Mouse (Mus musculus) stomach, embryonic 15.5 days (tissue): ENCODE data around the gene Poc1a. TPM values are rescaled to one million over a fixed set of nuclear protein-coding genes. Genes with fewer than 3 reads are reported as not detected.
A peak's percentile ranks its signal among the peaks of the same experiment; 100 is the strongest.

Source experiments
- ATAC-seq: fragments of 200-750 bp; cut with Nextera tagmentation; 2 replicates; pipeline ENCODE4 v1.8.0; 2017; ENCODE audit warnings: low read depth, moderate number of reproducible peaks, moderate TSS enrichment; ENCODE audit not compliant: insufficient read depth, low FRiP score
- H3K27ac ChIP-seq: fragments of 300-500 bp; sonication (generic); 2 replicates; pipeline ENCODE4 v1.5.1; 2015; ENCODE audit warnings: mild to moderate bottlenecking, inconsistent platforms
- H3K27me3 ChIP-seq: fragments of 300-500 bp; sonication (generic); replicated peaks from 2 replicates; pipeline ENCODE4 v1.6.1; 2015; ENCODE audit warnings: inconsistent platforms
- H3K36me3 ChIP-seq: fragments of 300-500 bp; sonication (generic); 2 replicates; pipeline ENCODE4 v1.6.1; 2015; ENCODE audit warnings: inconsistent platforms
- H3K4me1 ChIP-seq: fragments of 300-500 bp; sonication (generic); 2 replicates; pipeline ENCODE4 v1.6.1; 2015; ENCODE audit warnings: inconsistent platforms
- H3K4me2 ChIP-seq: fragments of 300-500 bp; sonication (generic); 2 replicates; pipeline ENCODE4 v1.6.1; 2015; ENCODE audit warnings: mild to moderate bottlenecking, inconsistent platforms
- H3K4me3 ChIP-seq: fragments of 300-500 bp; sonication (generic); replicated peaks from 2 replicates; pipeline ENCODE4 v1.5.1; 2015; ENCODE audit warnings: inconsistent platforms
- H3K9ac ChIP-seq: fragments of 300-500 bp; sonication (generic); 2 replicates; pipeline ENCODE4 v1.6.1; 2015; ENCODE audit warnings: inconsistent platforms
- H3K9me3 ChIP-seq: fragments of 300-500 bp; sonication (generic); 2 replicates; pipeline ENCODE4 v1.6.1; 2016; ENCODE audit warnings: inconsistent platforms
- WGBS: fragments of 180-500 bp; shearing (Covaris S2); methylation state at CpG from one replicate; pipeline ENCODE4 v1.1.7; 2015; 5-methylcytosine and 5-hydroxymethylcytosine counted together
- polyA plus RNA-seq: library from polyadenylated mRNA; unstranded; fragments of >200 nt; fragmentation: Nextera tagmentation; extraction: Ambion mirVana; gene quantifications from 2 replicates; pipeline ENCODE4 v1.2.1, GENCODE M21; 2015

Poc1a gene
- polyA plus RNA-seq, 1 experiment from 2014 or later = 24.7 TPM

DNA sequence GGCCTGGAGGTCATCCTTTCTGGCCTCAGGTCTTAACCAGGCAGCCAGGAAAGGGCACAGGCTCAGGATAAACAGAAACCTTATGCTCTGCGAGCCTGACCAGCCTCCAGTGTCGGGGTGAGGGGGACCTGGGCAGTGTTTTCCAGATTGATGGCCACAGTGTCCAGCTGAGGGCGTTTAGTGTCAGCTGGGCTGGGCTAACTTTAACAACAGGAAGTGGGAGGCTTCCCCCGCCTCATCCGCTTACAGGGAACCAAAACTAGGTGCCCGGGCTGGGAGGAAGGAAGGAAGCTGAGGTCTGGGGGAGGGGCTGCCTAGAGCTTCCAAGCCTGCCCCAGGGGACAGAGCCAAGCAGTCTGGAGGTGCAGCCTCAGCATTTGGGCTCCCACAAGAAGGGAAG is 90.9 kb downstream of the Poc1a start:
- no peaks in the 10 kb centered on the region for H3K9me3 ChIP-seq
- no peak overlapping the region for H3K9ac ChIP-seq
- ATAC-seq = no peak
- peak overlapping the region; percentile 100 for H3K4me2 ChIP-seq
- no peaks in the 10 kb centered on the region for H3K27me3 ChIP-seq
- 21% methylated on average over 6 of the region's 6 CpGs for WGBS
- peak overlapping the region; percentile 67 for H3K27ac ChIP-seq
- peak overlapping the region; percentile 25 for H3K4me3 ChIP-seq
- peaks cover 18% of the 10 kb centered on the region for H3K36me3 ChIP-seq
- H3K4me1 ChIP-seq = peaks cover 31% of the 10 kb centered on the region

DNA sequence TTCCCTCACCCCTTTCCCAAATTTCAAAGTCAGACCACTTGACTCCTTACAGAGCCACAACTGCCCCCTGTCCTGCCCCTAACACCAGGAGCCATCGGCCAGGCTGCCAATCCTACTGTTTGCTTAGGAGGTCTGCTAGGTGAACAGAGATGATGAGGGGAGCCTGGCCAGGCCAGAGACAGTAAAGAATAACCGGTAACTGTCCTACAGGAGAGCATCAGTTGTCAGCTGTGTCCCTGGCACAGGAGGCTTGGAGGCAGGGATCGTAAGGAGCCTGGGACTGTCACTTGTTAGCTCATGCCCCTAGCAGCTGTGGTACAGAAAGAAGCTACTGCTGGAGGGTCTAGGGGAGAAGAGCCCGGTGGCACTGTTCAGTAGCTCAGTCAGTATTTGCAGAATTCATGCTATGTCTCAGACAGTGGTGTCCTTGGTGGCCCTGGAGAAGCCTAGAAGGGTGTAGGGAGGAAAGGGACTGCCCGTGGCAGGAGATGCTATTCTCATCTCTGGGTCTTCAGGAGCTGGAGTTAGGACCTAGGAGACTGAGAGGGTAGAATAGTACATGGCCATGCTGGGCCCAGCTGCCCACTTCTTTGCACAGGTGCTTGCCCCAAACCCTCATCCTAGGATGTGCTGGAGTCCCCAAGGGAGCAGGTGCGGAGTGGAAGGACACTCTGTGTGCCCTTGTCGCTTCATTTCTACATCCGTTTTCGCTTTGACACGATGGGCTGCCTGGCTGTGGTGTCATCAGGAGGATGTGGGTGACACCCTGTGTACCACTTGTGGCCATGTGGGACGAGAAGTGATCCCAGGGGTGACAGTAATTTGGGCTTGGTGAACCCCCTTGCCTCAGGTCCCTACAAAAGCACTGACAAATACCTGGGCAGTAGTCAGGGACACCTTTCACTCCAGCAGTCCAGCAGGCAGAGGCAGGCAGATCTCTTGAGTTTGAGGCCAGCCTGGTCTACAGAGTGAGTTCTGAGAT is 91.9 kb downstream of the Poc1a start:
- no peak overlapping the region for H3K4me3 ChIP-seq
- no peaks in the 10 kb centered on the region for H3K9me3 ChIP-seq
- H3K27ac ChIP-seq = 0 out of 2 replicates have a peak overlapping the region, but pooled peaks have one; percentile 67
- WGBS = 87% methylated on average over 11 of the region's 11 CpGs
- ATAC-seq = no peak
- no peak overlapping the region for H3K9ac ChIP-seq
- peak overlapping the region; percentile 100 for H3K4me2 ChIP-seq
- H3K27me3 ChIP-seq = no peaks in the 10 kb centered on the region
- peaks cover 26% of the 10 kb centered on the region for H3K4me1 ChIP-seq
- peaks cover 21% of the 10 kb centered on the region for H3K36me3 ChIP-seq

DNA sequence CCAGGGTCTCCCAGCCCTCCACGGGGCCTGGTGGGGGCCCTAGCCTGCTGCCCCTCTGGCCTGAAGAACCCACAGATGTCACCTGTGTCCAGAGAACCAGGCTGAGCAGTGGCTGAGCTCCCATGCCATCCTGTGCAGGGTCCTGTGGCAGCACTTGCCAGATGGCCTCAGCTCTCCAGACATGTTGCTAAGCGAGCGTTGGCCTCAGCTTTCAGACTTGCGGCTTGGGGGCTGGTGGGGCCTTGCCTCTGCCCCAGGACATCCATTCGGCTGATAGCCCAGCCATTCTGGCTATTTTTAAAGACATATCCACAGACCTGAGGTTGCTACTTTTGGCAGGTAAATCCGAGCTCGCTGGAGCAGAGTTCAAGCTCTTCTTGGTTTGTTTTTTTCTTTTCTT is 93.1 kb downstream of the Poc1a start:
- H3K4me2 ChIP-seq = no peak overlapping the region
- no peak overlapping the region for H3K4me3 ChIP-seq
- peaks cover 22% of the 10 kb centered on the region for H3K36me3 ChIP-seq
- H3K9ac ChIP-seq = no peak overlapping the region
- no peaks in the 10 kb centered on the region for H3K9me3 ChIP-seq
- no peak overlapping the region for H3K27ac ChIP-seq
- 82% methylated on average over 7 of the region's 7 CpGs for WGBS
- no peaks in the 10 kb centered on the region for H3K27me3 ChIP-seq
- peaks cover 26% of the 10 kb centered on the region for H3K4me1 ChIP-seq
- no peak for ATAC-seq

DNA sequence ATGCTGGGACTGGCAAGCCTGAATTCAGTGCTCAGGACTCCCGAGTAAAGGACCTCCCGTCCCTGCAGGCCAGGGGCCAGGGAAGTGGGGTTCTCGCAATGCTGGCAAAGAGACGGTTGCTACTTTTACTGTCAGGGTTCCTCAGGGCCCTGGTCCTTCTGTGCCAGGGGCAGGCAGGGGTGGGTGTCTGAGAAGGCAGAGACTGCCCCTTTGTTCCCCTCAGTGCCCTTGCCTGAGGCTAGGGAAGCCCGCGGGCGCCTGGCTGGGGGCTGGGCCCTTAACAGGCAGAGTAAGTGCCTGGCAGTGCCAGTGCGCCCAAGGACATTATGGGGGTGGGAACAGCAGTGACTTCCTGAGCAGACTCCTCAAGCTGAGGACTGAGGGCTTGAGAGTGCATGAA is 96.4 kb downstream of the Poc1a start:
- H3K4me1 ChIP-seq = peaks cover 4% of the 10 kb centered on the region
- ATAC-seq = no peak
- H3K36me3 ChIP-seq = peaks cover 13% of the 10 kb centered on the region
- no peak overlapping the region for H3K4me3 ChIP-seq
- 87% methylated on average over 8 of the region's 8 CpGs for WGBS
- no peak overlapping the region for H3K9ac ChIP-seq
- no peaks in the 10 kb centered on the region for H3K27me3 ChIP-seq
- H3K4me2 ChIP-seq = no peak overlapping the region
- H3K27ac ChIP-seq = no peak overlapping the region
- no peaks in the 10 kb centered on the region for H3K9me3 ChIP-seq

DNA sequence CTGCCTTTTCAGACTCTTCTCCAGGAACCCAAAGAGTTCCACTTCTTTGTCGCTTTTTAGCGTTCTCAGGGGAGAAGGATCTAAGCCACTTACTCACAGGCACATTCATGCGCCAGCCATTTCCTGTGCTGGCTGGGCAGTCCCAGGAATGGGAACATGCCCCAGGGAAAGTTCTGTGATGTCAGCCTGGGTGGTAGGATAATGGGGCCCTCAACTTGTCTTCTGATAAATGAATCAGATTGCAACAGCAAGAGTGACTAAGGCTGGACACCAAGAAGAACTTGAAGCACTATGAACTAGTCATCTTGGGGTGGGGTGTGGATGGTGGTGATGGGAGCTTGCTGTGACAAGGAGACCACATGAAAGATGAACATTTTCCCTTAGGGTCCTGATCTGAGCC is 97.2 kb downstream of the Poc1a start:
- no peak for ATAC-seq
- Histone ChIP-seq H3K9ac (no peak overlapping the region), H3K27me3 (no peaks in the 10 kb centered on the region), H3K27ac (peak overlapping the region; percentile 33; the same call in 1 of the 2 replicates), H3K9me3 (no peaks in the 10 kb centered on the region), H3K4me2 (no peak overlapping the region), H3K4me1 (no peaks in the 10 kb centered on the region; the same call in 1 of the 2 replicates), H3K4me3 (no peak overlapping the region), H3K36me3 (peaks cover 13% of the 10 kb centered on the region)
- 88% methylated on average over 3 of the region's 3 CpGs for WGBS

DNA sequence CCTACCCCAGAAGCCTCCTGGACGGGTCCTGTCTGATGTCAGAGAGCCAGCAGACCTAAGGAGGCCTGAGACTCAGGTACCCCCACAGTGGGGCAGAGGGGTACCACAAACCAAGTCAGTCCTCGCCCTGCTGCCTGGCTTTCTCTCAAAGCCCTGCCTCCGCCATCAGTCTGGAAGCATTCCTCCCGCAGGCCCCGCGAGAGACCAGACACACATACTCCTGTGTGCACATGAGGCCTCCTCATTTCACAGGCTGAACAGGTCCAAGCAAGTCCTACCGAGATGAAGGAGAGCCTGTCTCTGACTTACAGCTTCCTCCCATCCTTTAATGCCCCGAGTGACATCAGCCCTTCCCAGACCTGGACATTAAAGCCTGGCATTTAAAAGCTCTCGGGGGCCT is 97.9 kb downstream of the Poc1a start:
- WGBS = 64% methylated on average over 9 of the region's 9 CpGs
- H3K36me3 ChIP-seq = peaks cover 7% of the 10 kb centered on the region; the same call in 1 of the 2 replicates
- H3K4me2 ChIP-seq = no peak overlapping the region
- H3K27me3 ChIP-seq = no peaks in the 10 kb centered on the region
- no peak overlapping the region for H3K4me3 ChIP-seq
- no peak for ATAC-seq
- no peak overlapping the region for H3K9ac ChIP-seq
- no peaks in the 10 kb centered on the region for H3K9me3 ChIP-seq
- 0 out of 2 replicates have a peak overlapping the region, but pooled peaks have one; percentile 14 for H3K27ac ChIP-seq
- 0 out of 2 replicates have a peak, but pooled peaks cover 2% of the 10 kb centered on the region for H3K4me1 ChIP-seq

DNA sequence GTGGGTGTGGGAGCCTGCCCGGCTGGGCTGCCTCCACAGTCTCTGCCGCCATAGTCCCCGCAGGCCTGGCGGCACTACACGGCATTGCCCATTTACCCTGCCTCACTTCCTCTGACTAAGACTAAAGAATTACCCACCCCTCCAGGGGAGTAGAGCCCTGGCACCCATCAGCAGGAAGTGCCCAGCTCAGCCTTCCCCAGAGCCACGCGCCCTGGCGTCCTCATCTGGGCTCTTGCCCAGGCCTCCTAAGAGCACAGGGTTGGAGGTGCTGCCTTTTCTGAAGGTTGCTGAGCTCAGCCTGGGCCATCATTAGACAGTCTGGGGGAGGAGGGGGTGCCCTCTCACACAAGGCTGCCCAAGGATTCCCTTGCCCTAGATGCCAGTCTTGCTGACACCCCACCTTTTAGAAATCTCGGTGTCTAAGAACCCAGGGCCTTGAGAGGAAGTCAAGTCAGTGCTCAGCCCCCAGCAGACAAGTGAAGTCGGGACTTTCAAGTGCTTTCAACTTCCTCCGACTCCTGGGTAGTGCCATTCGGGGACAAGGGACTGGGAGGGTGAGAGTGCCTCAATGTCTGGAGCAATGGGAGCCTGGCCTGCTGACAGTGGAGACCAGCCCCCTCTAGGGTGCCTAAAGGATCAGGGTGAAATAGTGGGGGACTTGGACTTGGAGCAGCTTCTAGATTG is 105.5 kb downstream of the Poc1a start:
- Histone ChIP-seq H3K4me1 (peaks cover 11% of the 10 kb centered on the region), H3K9ac (no peak overlapping the region), H3K27ac (no peak overlapping the region), H3K36me3 (no peaks in the 10 kb centered on the region), H3K9me3 (no peaks in the 10 kb centered on the region), H3K27me3 (no peaks in the 10 kb centered on the region), H3K4me2 (no peak overlapping the region), H3K4me3 (no peak overlapping the region)
- 85% methylated on average over 12 of the region's 12 CpGs for WGBS
- ATAC-seq = no peak

DNA sequence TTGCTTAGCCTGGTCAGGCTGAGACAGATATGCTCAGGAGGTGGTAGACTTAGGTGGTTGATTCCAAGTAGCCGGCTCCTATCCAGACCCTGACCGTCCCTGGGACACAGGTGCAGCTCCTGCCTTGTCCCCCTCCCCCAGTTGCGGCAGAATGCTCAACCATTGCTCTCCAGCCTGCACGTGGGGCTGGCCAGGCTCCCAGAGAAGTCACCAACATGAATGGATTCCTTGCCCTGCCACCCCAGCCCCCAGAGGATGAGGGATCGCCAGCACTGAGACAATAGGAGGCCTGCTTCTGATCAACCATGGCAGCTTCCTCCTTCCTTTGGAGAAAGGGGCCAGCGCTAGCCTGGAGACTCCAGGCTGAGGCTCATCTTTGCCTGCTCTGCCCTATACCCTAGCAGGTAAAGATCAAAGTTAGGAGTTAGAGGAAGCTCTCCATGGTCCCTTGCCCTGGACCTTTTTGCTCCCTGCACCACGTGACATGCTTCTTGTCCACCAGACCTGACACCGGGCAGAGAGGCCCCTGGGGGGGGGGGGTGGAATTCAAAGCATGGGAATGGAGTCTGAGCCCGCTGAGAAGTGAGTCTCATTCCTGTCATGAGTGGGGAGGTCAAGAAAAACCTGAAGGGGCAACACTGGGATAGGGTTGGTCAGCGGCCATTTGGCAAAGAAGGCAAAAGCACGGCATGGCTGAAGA is 112.1 kb downstream of the Poc1a start:
- WGBS = 61% methylated on average over 11 of the region's 11 CpGs
- no peaks in the 10 kb centered on the region for H3K36me3 ChIP-seq
- H3K9me3 ChIP-seq = no peaks in the 10 kb centered on the region
- H3K4me3 ChIP-seq = no peak overlapping the region
- H3K27me3 ChIP-seq = no peaks in the 10 kb centered on the region
- no peak overlapping the region for H3K9ac ChIP-seq
- H3K4me1 ChIP-seq = peaks cover 10% of the 10 kb centered on the region
- H3K4me2 ChIP-seq = no peak overlapping the region
- H3K27ac ChIP-seq = no peak overlapping the region
- ATAC-seq = no peak

DNA sequence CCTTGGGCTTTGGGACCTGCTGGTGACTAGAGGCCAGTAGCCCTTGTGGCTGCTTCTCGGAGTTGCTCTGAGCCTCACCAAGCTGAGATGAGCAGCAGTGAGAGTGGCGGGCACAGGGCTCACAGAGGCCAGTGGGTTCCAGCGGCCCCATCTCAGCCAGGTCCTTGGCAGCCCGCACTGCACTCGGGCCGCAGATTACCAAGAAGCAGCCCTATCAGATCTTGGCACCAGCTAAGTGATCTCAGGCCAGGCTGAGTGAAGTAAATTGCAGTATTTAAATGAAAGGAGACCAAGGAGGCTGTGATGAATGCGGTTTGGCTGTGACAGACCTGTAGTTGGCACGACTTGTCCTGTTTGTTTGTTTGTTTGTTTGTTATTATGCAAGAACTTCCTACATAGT is 112.7 kb downstream of the Poc1a start:
- no peak for ATAC-seq
- H3K4me1 ChIP-seq = peaks cover 10% of the 10 kb centered on the region
- H3K9me3 ChIP-seq = no peaks in the 10 kb centered on the region
- H3K27ac ChIP-seq = no peak overlapping the region
- H3K4me3 ChIP-seq = no peak overlapping the region
- no peak overlapping the region for H3K9ac ChIP-seq
- no peak overlapping the region for H3K4me2 ChIP-seq
- no peaks in the 10 kb centered on the region for H3K36me3 ChIP-seq
- 89% methylated on average over 8 of the region's 8 CpGs for WGBS
- no peaks in the 10 kb centered on the region for H3K27me3 ChIP-seq

DNA sequence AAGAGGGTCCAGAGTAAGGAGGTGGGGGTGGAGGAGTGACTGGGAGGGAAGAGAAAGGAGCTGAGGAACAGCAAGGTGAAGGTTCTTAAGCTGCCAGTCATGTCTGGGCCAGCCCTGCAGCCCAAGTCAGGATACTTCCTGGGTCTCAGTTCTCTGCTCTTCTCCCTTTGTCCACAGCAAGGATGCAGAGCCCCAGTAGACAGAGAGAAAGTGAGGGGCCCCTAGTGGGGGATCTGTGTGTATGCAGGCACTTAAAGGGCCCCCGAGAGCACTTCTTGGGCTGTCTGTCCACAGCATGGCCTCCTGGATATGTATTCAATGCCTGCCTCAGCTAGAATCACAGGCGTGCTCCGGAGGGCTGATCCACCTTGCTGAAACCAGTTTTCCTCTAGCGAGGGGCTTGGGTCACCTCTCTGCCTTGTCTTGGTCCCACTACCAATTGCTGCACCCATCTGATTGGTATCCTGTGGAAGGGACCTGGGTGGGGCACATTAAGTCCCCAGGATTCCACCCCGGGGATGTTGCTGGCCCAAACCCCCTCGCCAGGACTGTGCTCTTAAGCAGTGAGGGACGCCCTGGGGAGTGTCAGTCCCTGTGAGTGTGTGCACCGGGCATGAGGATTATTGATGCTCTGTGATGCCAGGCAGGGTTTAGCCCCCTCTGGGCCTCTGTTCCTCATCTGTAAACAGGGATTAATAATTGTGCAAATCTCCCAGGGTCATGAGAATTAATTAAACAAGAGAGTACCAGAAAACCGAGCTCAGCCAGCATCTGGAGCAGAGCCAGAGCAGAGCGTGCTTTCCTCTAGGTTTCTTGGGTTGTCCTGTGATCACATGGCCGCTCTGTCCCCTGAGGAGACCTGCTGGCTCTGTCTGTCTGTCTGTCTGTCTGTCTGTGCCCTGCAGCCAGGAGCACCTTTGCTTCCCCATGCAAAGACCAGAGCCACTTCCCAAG is 114.1 kb downstream of the Poc1a start:
- H3K9me3 ChIP-seq = no peaks in the 10 kb centered on the region
- no peak overlapping the region for H3K4me3 ChIP-seq
- H3K4me1 ChIP-seq = peaks cover 10% of the 10 kb centered on the region
- no peak overlapping the region for H3K4me2 ChIP-seq
- 45% methylated on average over 11 of the region's 11 CpGs for whole genome bisulfite sequencing
- ATAC-seq = 0 out of 2 replicates have a peak, but pooled peaks have one; percentile 15
- H3K27me3 ChIP-seq = no peaks in the 10 kb centered on the region
- H3K9ac ChIP-seq = no peak overlapping the region
- no peak overlapping the region for H3K27ac ChIP-seq
- no peaks in the 10 kb centered on the region for H3K36me3 ChIP-seq

DNA sequence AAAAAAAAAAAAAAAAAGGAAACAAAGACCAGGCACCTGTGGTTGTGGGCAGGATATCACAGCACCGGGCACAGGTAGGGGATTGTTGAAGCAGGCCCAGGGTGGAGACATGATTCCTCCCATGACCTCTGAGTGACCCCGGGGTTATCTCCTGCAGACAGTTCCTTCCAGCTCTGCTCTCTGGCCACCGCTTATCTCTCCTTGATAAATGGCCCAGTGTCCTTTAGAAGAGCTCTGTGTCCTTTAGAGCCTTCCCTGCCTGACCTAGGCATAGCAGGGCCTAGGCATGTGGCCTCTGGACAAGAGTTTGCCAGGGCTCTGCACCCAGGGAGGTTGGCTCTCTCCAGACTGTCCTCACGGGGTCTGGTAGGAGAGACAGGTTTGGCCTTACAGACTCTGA is 116.9 kb downstream of the Poc1a start:
- WGBS = 53% methylated on average over 4 of the region's 4 CpGs
- H3K9me3 ChIP-seq = no peaks in the 10 kb centered on the region
- peaks cover 10% of the 10 kb centered on the region for H3K4me1 ChIP-seq
- no peak overlapping the region for H3K4me2 ChIP-seq
- no peak overlapping the region for H3K4me3 ChIP-seq
- no peaks in the 10 kb centered on the region for H3K36me3 ChIP-seq
- H3K27ac ChIP-seq = no peak overlapping the region
- no peak overlapping the region for H3K9ac ChIP-seq
- H3K27me3 ChIP-seq = no peaks in the 10 kb centered on the region
- peak; percentile 32; the same call in 1 of the 2 replicates for ATAC-seq
